Comparison of ENCODE assay signal across 23 mouse cellular contexts in the genomic region with DNA sequence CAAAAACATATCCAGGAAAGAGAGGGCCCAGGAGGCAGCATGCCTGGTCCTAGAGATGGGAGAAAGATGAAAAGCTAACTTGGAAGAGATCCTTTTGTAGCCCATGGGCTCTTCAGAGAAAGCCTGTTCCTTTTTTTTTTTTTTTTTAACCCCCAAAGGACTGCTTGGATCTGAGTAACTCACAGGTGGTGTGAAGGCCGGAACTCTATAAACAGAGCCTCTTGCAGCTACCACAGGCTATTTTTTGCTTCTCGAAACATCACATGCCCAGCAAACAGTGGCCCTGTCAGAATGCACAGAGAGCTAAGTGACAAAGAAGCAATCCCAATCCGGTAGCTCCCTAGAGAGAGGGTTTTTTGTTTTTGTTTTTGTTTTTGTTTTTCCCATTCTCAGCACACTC.
DNase-seq lines count a peak whose midpoint lies in the region; ATAC-seq and TF ChIP-seq lines count a peak whose summit lies in the region.
"Had no signal": no experiment of that assay in that cellular context is flagged by ENCODE, and none has a peak within 500 bp of the region (broad histone marks: within the 10 kb centered on the region; RNA-seq: fewer than 3 reads in every experiment).

No protein-coding gene starts in this region.

- no peak overlapping the region for H3K9ac ChIP-seq in heart, embryonic 15.5 days
- H3K9ac ChIP-seq: embryonic facial prominence, embryonic 12.5 days; hindbrain, embryonic 13.5 days; limb, embryonic 13.5 days; liver, embryonic 15.5 days; lung, embryonic 14.5 days had no signal

- WGBS in heart, embryonic 15.5 days: 55% methylated on average over 3 of the region's 3 CpGs
- 85% methylated on average over 3 of the region's 3 CpGs for WGBS in midbrain, embryonic 10.5 days
- WGBS in kidney, adult 2 months: 90% methylated on average over 3 of the region's 3 CpGs

- ATAC-seq in heart, embryonic 15.5 days (replicated peaks; ENCODE audit: insufficient number of reproducible peaks, insufficient read depth, low FRiP score, low read depth): no peak
- 0 out of 2 replicates have a peak, but pooled peaks have one; percentile 23 for ATAC-seq in granulocyte monocyte progenitor cell, adult 5-6 weeks (replicated peaks; ENCODE audit: poor library complexity, severe bottlenecking)
- ATAC-seq: forebrain, embryonic 14.5 days; intestine, embryonic 16.5 days; midbrain, embryonic 16.5 days had no signal

- H3K36me3 ChIP-seq in heart, embryonic 15.5 days: no peaks in the 10 kb centered on the region
- no peaks in the 10 kb centered on the region for H3K36me3 ChIP-seq in midbrain, embryonic 10.5 days
- H3K36me3 ChIP-seq in kidney, adult 2 months (ENCODE audit: control insufficient read depth, insufficient read depth, low read length): no peaks in the 10 kb centered on the region
- H3K36me3 ChIP-seq: embryonic facial prominence, embryonic 12.5 days; hindbrain, embryonic 13.5 days; limb, embryonic 13.5 days; liver, embryonic 15.5 days had no signal

- H3K27ac ChIP-seq in heart, embryonic 15.5 days: peak overlapping the region; percentile 64; the same call in 1 of the 2 replicates
- no peak overlapping the region for H3K27ac ChIP-seq in midbrain, embryonic 10.5 days (replicated peaks)
- no peak overlapping the region for H3K27ac ChIP-seq in kidney, adult 2 months (ENCODE audit: insufficient read depth, low read depth, low read length)
- H3K27ac ChIP-seq: embryonic facial prominence, embryonic 12.5 days; hindbrain, embryonic 13.5 days; limb, embryonic 13.5 days; liver, embryonic 15.5 days had no signal

- H3K4me2 ChIP-seq in heart, embryonic 15.5 days: no peak overlapping the region
- H3K4me2 ChIP-seq: embryonic facial prominence, embryonic 12.5 days; heart, embryonic 11.5 days; hindbrain, embryonic 13.5 days; limb, embryonic 13.5 days; lung, embryonic 14.5 days had no signal

- no peak overlapping the region for H3K4me3 ChIP-seq in heart, embryonic 15.5 days
- H3K4me3 ChIP-seq in midbrain, embryonic 10.5 days: no peak overlapping the region
- no peak overlapping the region for H3K4me3 ChIP-seq in kidney, adult 2 months (ENCODE audit: insufficient read depth, low read depth, low read length)
- H3K4me3 ChIP-seq: embryonic facial prominence, embryonic 12.5 days; hindbrain, embryonic 13.5 days; limb, embryonic 13.5 days; liver, embryonic 15.5 days had no signal

- H3K27me3 ChIP-seq in heart, embryonic 15.5 days: no peaks in the 10 kb centered on the region
- peaks cover 71% of the 10 kb centered on the region for H3K27me3 ChIP-seq in midbrain, embryonic 10.5 days (ENCODE audit: low read depth, poor library complexity, severe bottlenecking)
- no peaks in the 10 kb centered on the region for H3K27me3 ChIP-seq in kidney, adult 2 months (replicated peaks; ENCODE audit: control insufficient read depth, insufficient read depth, low read length)
- H3K27me3 ChIP-seq: embryonic facial prominence, embryonic 12.5 days; hindbrain, embryonic 13.5 days; limb, embryonic 13.5 days; liver, embryonic 15.5 days had no signal

- no peaks in the 10 kb centered on the region; the same call in 1 of the 2 replicates for H3K4me1 ChIP-seq in heart, embryonic 15.5 days (replicated peaks)
- no peaks in the 10 kb centered on the region for H3K4me1 ChIP-seq in midbrain, embryonic 10.5 days
- no peaks in the 10 kb centered on the region for H3K4me1 ChIP-seq in kidney, adult 2 months (ENCODE audit: control insufficient read depth, insufficient read depth, low read length)
- H3K4me1 ChIP-seq: embryonic facial prominence, embryonic 12.5 days; hindbrain, embryonic 13.5 days; limb, embryonic 13.5 days had no signal

- DNase-seq in heart, adult 9 months (ENCODE audit: low spot score in 2 of 2): no peak
- peak; percentile 5 for DNase-seq in right cerebral cortex, adult 18-20 months
- DNase-seq in right cerebral cortex, postnatal 10 days (ENCODE audit: low spot score in 2 of 2): no peak
- no peak for DNase-seq in midbrain, embryonic 10.5 days (ENCODE audit: low spot score)
- no peak for DNase-seq in kidney, adult 2 months
- DNase-seq: adrenal gland, postnatal 14 days; cerebellum, adult 11-12 months; cerebellum, adult 9-11 months; embryo, embryonic 11 days; kidney, adult 9 months; kidney, postnatal 10 days; lung, embryonic 14.5 days; lung, postnatal 14 days had no signal

- no peak for TF ChIP-seq CTCF in kidney, adult 2 months (conservative IDR thresholded peaks at IDR 0.05; ENCODE audit: insufficient read depth, insufficient read length, low read depth, low read length)

- H3K9me3 ChIP-seq in heart, embryonic 15.5 days (replicated peaks): no peaks in the 10 kb centered on the region
- no peaks in the 10 kb centered on the region for H3K9me3 ChIP-seq in midbrain, embryonic 10.5 days (replicated peaks)
- H3K9me3 ChIP-seq: embryonic facial prominence, embryonic 12.5 days; hindbrain, embryonic 13.5 days; limb, embryonic 13.5 days; liver, embryonic 15.5 days had no signal

- no peak for TF ChIP-seq POLR2A in kidney, adult 2 months (IDR thresholded peaks at IDR 0.05; ENCODE audit: low read depth, low read length)
